Mouse (Mus musculus) adrenal gland, adult 18-20 months (tissue): Measurements from ENCODE around the gene Rims1. TPM values are rescaled to one million over a fixed set of nuclear protein-coding genes. Genes with fewer than 3 reads are reported as not detected.

Source experiments
- DNase-seq, 2 experiments: peaks; one replicate each; pipeline ENCODE4 v3.0.0; 2021 to 2022; ENCODE audit warnings: low spot score in 2 of 2
- total RNA-seq, 2 experiments: library from RNA; stranded (reverse); gene quantifications; 1 replicate in 1 of 2; 2 replicates in 1 of 2; pipeline ENCODE4 v1.2.3; 2021

Rims1 gene
- total RNA-seq, 2 experiments from 2014 or later: 0.40 to 0.64 TPM

DNA sequence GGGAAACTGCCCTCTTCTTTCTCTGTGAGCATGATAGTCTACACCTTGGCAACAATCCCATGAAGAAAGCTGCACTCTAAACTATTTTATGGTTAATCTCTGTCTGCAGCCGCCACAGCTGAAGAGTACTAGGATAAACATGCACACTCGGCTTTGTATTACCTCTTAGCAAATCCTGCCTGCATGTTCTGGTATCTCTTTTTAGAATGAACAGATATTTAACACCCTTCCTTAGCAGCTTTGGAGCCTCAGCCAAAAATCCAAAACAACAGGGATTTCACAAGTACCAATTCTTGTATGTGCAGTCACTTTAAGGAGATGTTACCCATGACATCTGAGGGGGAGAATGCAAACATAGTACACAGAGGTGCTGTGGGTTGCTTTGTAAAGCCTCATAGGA is 545.5 kb downstream of the Rims1 start:
- no peak for DNase-seq

DNA sequence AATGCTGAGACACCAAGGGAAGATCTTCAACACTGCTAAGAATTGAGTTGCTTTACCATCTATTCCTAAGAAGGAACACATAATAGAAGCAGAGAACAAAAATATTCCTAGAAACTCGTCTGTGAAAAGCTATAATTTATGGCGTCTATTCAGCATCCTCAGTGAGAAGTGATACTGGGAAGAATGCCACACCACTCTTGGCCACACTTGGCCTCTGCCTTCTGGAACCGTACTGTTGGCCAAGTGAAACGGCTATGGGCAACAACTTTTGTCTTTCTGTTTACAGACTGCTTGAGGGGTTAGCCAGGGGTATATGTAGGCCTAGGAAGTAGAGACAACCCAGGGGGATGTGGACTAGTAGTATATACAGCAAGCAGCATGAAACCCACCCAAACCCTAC is 547.4 kb downstream of the Rims1 start:
- DNase-seq: no peak

- no peak for DNase-seq
These were observed 551.5 kb downstream of the Rims1 start for GRCm38 (mm10) chr1:22254278-22254677.

- no peak for DNase-seq
These were observed 552.9 kb downstream of the Rims1 start for GRCm38 (mm10) chr1:22252873-22253272.

- DNase-seq: no peak
These were observed 556.9 kb downstream of the Rims1 start for GRCm38 (mm10) chr1:22248898-22249386.

DNA sequence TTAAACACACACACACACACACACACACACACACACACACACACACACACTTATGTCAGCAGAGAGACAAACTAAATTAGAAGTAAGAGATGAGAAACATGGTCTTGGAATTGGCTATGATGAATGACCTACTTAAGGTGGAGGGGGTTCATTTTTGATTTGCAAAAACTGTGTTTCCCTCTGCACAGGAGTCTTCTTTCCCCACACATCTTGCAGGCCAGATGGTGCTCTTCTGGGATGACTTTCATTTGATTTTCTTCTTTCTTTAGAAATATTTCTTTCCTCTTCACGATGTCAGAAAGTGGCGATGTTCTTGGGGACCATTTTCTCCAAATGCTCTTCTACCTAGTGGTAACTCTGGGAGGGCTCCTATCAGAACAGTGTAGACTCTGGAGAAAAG is 560.0 kb downstream of the Rims1 start:
- DNase-seq: no peak
